Mouse (Mus musculus): ENCODE measurements around the gene Scn5a. TPM values are rescaled to one million over a fixed set of nuclear protein-coding genes. Genes with fewer than 3 reads are reported as not detected.

Gene Scn5a
- total RNA-seq, 2 experiments from 2014 or later = 1.9 to 3.0 TPM

DNA sequence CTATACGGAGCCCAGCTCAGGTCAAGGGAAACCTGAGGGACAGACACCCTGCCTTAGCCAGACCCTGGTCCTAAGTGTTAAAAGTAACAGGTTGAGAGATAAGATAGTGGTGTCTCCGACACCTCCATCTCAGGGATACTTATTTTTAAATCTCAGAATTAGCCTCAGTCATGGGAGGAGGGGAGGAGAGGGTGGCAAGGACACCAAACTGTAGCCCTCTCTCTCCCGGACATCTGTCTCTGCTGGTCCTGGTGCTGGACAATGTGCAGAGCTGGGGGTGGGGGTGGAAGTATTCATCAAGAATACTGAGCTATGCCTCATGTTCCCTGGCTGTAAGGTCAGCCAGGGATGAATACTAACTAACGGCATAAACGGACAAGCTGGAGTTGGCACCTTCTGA is 62.0 kb downstream of the Scn5a start:
- DNase-seq (ENCODE audit: low spot score in 2 of 2) = no peak
- intact Hi-C loops (cut with DNase I) = no loop called here

DNA sequence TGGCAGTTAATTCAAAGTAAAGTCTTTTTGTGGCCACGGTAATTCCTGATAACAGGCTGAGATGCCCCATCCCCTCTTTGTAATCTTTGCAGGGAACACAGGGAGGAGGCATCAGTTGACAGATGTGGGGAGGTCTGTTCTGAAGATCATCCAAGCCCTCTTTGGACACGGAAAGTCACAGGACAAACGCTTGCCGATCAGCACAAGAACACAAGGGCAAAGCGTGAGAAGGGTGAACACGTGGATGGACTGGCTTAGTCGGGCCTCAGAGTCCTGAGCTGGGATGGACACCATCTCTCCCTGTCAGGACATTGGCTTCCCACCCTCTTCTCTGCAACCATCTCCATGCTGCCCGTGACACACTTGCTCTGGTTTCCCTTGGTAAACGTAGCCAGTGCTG is 63.4 kb downstream of the Scn5a start:
- intact Hi-C loops (cut with DNase I) = no loop called here
- DNase-seq (ENCODE audit: low spot score in 2 of 2) = no peak

DNA sequence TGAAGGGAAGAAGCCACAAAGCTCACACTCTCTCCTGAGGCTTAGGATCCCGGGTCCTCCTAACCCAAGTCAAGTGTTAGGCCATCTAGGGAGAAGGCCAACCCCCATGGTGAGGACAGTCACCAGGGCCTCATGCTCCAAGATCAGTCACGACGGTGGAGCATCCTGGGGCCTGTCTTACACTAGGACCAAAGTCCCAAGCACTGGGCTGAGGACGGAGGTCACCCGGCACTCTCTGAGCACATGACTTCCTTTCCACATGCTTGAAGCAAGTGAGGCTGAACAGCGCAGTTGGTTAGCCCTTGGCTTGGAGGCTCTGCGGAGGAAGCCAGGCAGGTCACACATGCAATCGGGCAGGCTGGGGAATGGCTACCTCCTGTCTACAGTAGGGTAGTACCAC is 63.8 kb downstream of the Scn5a start:
- intact Hi-C loops (cut with DNase I) = no loop called here
- no peak for DNase-seq (ENCODE audit: low spot score in 2 of 2)

GRCm38 (mm10) chr9:119513816-119514215 is 65.0 kb downstream of the Scn5a start:
- intact Hi-C loops (cut with DNase I) = no loop called here
- no peak for DNase-seq (ENCODE audit: low spot score in 2 of 2)

DNA sequence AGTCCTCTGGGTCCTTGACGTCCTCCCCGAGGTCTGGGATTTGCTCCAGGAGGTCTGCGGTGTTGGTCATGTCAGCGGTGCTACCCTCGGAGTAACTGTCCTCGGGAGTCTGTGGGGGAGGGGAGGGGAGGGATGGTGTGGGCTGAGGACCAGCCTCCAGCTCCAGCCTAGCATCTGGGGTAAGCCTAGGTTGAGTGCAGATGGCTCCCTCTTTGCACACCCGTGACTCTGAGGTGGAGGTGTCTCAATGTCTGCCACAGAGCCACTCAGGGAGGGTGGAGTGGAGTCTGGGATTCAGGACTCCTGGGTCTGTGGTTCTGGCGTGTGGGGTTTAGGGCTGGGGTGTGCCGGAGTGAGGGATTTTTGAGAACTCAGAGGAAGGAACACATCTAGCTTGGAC is 65.8 kb downstream of the Scn5a start:
- no peak for DNase-seq (ENCODE audit: low spot score in 2 of 2)
- intact Hi-C loops (cut with DNase I) = no loop called here

DNA sequence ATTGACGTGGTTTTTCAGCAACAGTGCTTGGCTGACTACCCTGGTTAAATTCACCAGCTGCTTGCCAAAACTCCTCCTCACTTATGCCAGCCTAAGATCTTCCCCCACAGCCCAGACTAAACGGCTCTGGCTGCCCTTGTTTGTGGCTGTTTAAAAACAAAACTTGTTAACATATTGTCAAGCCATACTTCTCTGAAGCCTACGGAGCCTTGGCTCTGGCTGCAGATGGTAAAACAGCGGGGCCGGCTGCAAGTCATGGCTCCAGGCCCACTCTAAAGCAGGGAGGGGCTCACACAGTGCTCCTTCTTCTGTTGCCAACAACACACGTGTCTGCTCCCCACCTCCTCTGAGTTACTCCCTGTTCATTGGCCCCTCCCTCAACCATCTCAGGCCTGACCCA is 67.9 kb downstream of the Scn5a start:
- DNase-seq (ENCODE audit: low spot score in 2 of 2) = no peak
- intact Hi-C loops (cut with DNase I) = no loop called here

GRCm38 (mm10) chr9:119504981-119505658 is 73.7 kb downstream of the Scn5a start:
- intact Hi-C loops (cut with DNase I) = no loop called here
- DNase-seq (ENCODE audit: low spot score in 2 of 2) = no peak

GRCm38 (mm10) chr9:119503613-119504012 is 75.2 kb downstream of the Scn5a start:
- intact Hi-C loops (cut with DNase I) = no loop called here
- no peak for DNase-seq (ENCODE audit: low spot score in 2 of 2)

DNA sequence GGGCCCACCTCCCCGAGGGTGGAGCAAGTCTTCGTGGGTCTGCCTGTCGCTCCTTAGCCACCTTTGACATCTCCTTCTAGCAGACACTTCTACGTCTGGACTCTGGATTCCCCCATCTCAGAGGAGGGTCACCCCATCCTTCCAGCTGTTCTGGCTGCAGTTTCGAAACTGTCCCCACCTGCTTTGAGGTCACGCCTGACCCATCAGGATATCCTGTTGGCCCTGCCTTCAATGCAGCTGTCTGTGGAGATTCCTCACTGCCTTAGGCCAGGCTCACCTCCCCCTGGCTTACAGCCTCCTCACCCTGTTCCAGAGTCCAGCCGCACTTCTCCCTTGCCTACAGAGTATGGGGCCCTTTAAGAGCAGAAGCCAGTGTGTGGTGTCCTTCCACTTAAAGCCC is 79.9 kb downstream of the Scn5a start:
- DNase-seq (ENCODE audit: low spot score in 2 of 2) = no peak
- intact Hi-C loops (cut with DNase I) = no loop called here

GRCm38 (mm10) chr9:119498247-119498607 is 80.6 kb downstream of the Scn5a start:
- no peak for DNase-seq (ENCODE audit: low spot score in 2 of 2)
- intact Hi-C loops (cut with DNase I) = no loop called here

- intact Hi-C loops (cut with DNase I) = no loop called here
- DNase-seq (ENCODE audit: low spot score in 2 of 2) = no peak
Observed at GRCm38 (mm10) chr9:119497546-119498246, 81.1 kb downstream of the Scn5a start.

- peak; percentile 73 to 79 for DNase-seq (ENCODE audit: low spot score in 2 of 2)
Observed at GRCm38 (mm10) chr9:119496960-119497359, 81.9 kb downstream of the Scn5a start.

GRCm38 (mm10) chr9:119496354-119496753 is 82.5 kb downstream of the Scn5a start:
- DNase-seq (ENCODE audit: low spot score in 2 of 2) = no peak
- intact Hi-C loops (cut with DNase I) = no loop called here

More at GRCm38 (mm10) chr9:119496960-119497359, 81.9 kb downstream of the Scn5a start:
- intact Hi-C loops (cut with DNase I) = no loop called here

- DNase-seq (ENCODE audit: low spot score in 2 of 2) = no peak
- intact Hi-C loops (cut with DNase I) = no loop called here
Observed at GRCm38 (mm10) chr9:119484868-119485267, 93.9 kb downstream of the Scn5a start.

DNA sequence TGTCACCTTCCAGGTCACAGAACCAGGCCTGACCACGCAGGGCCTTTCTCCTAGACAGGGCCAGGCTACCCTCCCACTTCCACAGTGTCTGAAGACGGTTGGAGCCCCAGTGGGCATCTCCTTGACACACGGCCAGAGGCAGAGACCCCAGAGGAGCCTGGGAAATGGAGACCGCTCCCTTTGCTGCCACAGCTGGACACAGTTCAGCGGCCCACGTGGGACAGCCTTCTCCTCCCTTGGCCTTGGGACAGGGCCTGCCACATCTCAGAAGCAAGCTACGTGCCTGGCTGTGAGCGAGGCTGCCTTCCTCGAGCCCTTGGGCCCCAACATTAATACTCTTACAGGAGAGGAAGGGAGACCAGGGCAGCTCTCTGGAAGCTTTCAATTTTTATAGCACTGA is 94.4 kb downstream of the Scn5a start:
- intact Hi-C loops (cut with DNase I) = no loop called here
- DNase-seq (ENCODE audit: low spot score in 2 of 2) = no peak

- no peak for DNase-seq (ENCODE audit: low spot score in 2 of 2)
- intact Hi-C loops (cut with DNase I) = no loop called here
Observed at GRCm38 (mm10) chr9:119483554-119484353, 95.1 kb downstream of the Scn5a start.

DNA sequence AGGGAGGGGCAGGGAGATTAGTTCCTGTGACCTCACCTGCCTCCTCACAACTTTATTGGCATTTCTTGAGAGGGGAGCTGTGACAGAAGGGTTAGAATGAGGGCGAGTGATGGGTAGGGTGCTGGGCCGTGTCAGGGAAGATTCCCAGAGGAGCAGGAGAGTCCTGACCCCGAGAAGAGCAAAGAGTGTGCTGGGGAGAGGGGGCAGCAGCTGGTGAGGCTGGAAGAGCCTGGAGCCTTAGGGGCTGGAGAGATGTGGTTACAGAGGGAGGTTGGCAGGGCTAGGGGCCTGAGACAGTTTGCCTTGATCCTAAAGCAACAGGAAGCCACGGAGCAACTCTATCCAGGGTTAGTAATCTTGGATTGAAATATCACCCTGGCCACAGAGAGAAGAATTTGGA is 97.2 kb downstream of the Scn5a start:
- DNase-seq (ENCODE audit: low spot score in 2 of 2) = no peak
- intact Hi-C loops (cut with DNase I) = no loop called here

DNA sequence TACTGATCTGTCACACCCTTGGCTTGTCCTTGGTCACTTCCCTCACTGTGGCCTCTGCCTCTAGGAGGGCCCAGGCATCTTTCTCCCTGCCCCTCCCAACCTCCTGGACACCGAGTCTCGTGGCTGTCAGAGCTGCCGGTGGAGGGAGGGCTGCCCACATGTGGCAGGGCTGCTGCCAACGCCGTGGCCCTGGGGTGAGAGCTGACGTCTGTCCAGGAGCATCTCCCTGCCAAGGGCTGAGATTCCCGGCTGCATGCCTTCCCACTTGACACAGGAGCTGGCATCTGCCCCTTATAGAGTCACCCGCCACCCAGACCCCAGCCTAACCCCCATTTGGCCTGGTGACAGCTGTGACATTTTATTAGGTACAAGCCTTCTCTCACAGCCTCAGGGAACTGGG is 99.5 kb downstream of the Scn5a start:
- intact Hi-C loops (cut with DNase I) = no loop called here
- no peak for DNase-seq (ENCODE audit: low spot score in 2 of 2)

DNA sequence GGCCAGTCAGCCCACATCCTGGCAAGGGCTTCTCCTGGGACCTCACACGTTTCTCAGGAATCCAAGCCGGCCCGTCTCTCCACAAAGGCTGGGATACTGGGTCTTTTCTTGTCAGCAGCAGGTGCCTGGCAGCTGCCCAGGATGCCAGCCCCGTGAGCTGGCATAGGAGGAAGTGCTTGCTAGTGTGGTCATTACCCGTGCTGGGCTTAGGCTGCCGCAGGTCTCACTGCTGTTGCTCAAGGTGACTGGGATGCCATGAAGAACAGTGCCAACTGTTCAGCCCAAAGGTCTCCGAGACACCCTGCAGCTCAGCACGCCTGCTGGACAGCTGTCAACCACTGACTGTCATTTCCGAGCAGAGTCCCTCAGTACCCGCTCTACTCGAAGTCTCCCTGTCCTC is 100.5 kb downstream of the Scn5a start:
- intact Hi-C loops (cut with DNase I) = no loop called here

GRCm38 (mm10) chr9:119477754-119478153 is 101.1 kb downstream of the Scn5a start:
- intact Hi-C loops (cut with DNase I) = no loop called here
- DNase-seq (ENCODE audit: low spot score in 2 of 2) = no peak

More for the DNA sequence above, 100.5 kb downstream of the Scn5a start:
- DNase-seq (ENCODE audit: low spot score in 2 of 2) = no peak
